Mouse (Mus musculus) brain, embryonic 14.5 days (tissue): ENCODE data around the gene B4galnt1. TPM values are rescaled to one million over a fixed set of nuclear protein-coding genes. Genes with fewer than 3 reads are reported as not detected.

Experiments
- DNase-seq: peaks from one replicate; pipeline ENCODE4 v3.0.0-alpha.2; 2011; ENCODE audit warnings: low read depth
- CTCF ChIP-seq: fragments of 200-500 bp; IDR thresholded peaks from 2 replicates; pipeline ENCODE4 v1.5.1; 2012; ENCODE audit warnings: inconsistent platforms, mild to moderate bottlenecking, moderate library complexity, borderline replicate concordance; ENCODE audit not compliant: insufficient read depth, insufficient read length; ENCODE audit errors: extremely low read depth
- POLR2A ChIP-seq: fragments of 200-500 bp; IDR thresholded peaks from 2 replicates; pipeline ENCODE4 v1.6.1; 2012; ENCODE audit warnings: mild to moderate bottlenecking, inconsistent platforms, borderline replicate concordance; ENCODE audit not compliant: poor library complexity, insufficient read depth, insufficient read length, severe bottlenecking; ENCODE audit errors: extremely low read depth
- polyA plus RNA-seq: library from polyadenylated mRNA; depleted of rRNA; stranded (reverse); fragments of >200 nt; gene quantifications from 2 replicates; pipeline ENCODE4 v1.2.3, GENCODE M21; 2012

The B4galnt1 gene
- polyA plus RNA-seq, 1 experiment, result 72.4 TPM

DNA sequence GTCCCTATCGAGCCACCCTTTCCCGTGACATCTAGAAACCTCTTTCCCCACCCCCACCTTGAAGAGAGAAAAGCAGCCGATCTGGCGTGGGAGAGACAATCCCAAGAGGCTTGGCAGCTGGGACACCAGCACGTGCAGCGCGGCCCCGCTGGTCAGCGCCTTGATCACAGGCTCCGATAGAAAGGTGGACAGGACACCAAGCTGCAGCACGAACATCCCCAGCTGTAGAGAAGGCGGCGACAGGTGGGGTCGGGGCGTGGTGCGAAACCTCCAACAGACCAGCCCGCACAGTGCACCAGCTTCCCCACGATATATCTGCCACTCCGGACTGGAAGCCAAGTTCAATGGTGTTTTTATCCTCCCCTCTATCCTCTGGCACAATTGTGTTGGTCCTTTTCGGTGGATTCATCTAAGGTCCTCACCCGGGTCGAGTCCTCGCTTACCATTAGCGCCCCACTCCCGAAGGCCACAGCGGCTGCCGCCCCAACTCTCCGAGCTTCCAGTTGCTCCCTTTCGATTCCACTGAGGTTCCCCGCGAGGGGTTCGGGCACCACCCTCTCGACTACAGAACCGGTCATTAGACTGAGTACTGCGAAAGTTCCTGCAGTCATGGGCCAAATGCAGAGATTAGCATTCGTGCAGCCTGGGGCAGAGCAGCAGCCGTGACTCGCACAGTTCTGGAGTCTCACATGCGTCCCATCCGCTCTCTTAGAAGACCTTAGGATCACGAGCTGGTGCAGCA, 13.4 kb downstream of the B4galnt1 start:
- DNase-seq, result no peak
- no peak for TF ChIP-seq CTCF
- no peak for TF ChIP-seq POLR2A

GRCm38 (mm10) chr10:127179871-127180694, 15.1 kb downstream of the B4galnt1 start, which contains the start of gene Slc26a10:
Gene Slc26a10, minus strand, starts transcription at chr10:127180645.
- peak; percentile 67 for DNase-seq
- TF ChIP-seq POLR2A (no peak), CTCF (no peak)

GRCm38 (mm10) chr10:127180695-127181047, 15.6 kb downstream of the B4galnt1 start:
- no peak for TF ChIP-seq POLR2A
- TF ChIP-seq CTCF, result no peak
- DNase-seq, result no peak

GRCm38 (mm10) chr10:127181566-127181965, 16.5 kb downstream of the B4galnt1 start:
- TF ChIP-seq POLR2A (no peak), CTCF (no peak)
- DNase-seq, result no peak

- DNase-seq, result no peak
- TF ChIP-seq CTCF (no peak), POLR2A (no peak)
Observed at GRCm38 (mm10) chr10:127182624-127183023, 17.6 kb downstream of the B4galnt1 start.

DNA sequence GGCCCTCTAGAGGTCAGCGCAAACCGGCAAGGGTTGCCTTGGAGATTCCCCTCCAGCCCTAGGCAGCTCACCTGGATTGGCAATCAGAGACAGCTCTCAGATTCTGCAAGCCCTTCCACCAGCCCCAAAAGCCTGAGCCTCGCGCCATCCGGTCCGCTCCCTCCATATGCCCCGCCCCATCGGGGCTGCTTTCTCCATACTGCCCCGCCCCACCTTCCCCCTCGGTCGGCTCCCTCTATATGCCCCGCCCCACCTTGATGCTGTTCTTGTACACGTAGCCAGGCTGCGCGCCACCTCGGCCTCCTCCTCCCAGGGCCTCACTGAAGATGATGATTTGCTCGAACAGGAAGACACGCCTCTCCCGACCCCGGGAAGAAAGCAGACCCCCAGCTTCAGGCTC, 18.7 kb downstream of the B4galnt1 start:
- 0 out of 2 replicates have a peak, but pooled peaks have one; percentile 0 for TF ChIP-seq CTCF
- TF ChIP-seq POLR2A, result no peak
- DNase-seq, result peak; percentile 30

- no peak for TF ChIP-seq POLR2A
- no peak for TF ChIP-seq CTCF
- peak; percentile 75 for DNase-seq
Observed at GRCm38 (mm10) chr10:127185101-127185500, 20.1 kb downstream of the B4galnt1 start.

DNA sequence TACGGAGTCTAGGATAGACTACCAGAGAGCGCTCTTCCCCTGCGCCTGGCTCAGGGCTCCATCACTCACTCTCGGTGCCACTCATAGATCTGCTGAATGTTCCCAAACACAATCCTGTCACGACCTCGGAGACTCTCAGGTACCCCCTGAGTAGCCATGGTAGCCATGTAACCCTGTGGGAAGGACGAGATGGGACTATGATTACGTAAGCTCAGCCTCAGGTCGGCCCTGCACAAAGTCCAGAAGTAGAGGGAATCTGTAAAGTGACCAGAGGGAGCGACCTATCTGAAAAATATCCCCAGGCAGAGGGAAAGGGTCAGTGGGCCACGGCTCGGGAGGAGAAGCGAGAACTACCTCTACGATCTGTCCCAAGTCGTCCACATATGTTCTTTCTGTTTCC, 20.5 kb downstream of the B4galnt1 start:
- no peak for DNase-seq
- no peak for TF ChIP-seq POLR2A
- no peak for TF ChIP-seq CTCF

- TF ChIP-seq POLR2A (no peak), CTCF (no peak)
Observed at GRCm38 (mm10) chr10:127186451-127186850, 21.4 kb downstream of the B4galnt1 start.

GRCm38 (mm10) chr10:127187371-127188078, 22.5 kb downstream of the B4galnt1 start:
- TF ChIP-seq CTCF, result no peak
- DNase-seq, result peak; percentile 86

More at GRCm38 (mm10) chr10:127186451-127186850, 21.4 kb downstream of the B4galnt1 start:
- no peak for DNase-seq

- TF ChIP-seq POLR2A (no peak), CTCF (no peak)
- DNase-seq, result no peak
Observed at GRCm38 (mm10) chr10:127188079-127188453, 23.0 kb downstream of the B4galnt1 start.

GRCm38 (mm10) chr10:127188465-127189115, 23.6 kb downstream of the B4galnt1 start:
- TF ChIP-seq CTCF, result no peak
- TF ChIP-seq POLR2A, result peak; percentile 79
- DNase-seq, result peak; percentile 92

GRCm38 (mm10) chr10:127189116-127189650, 24.2 kb downstream of the B4galnt1 start:
- TF ChIP-seq CTCF (no peak), POLR2A (no peak)
- peak; percentile 62 for DNase-seq
